In the genomic region with DNA sequence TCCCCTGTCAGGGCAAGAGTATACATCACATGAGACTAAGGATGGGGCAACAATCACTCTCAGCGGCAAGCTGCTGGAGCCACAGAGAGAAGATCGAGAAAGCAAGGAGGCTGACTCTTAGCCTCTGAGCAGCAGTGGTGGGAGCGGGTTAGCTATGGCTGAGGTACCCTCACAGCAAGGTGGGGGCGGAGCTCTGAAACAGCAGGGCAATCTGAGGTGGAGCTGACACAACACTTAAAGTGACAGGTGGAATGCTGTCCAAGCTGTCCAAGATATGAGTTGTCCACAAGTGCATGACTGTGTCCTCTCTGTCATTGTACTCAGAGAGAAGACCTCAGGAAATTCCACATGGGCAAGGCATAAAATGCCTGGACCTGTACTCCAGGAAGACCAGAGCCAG, we compare ENCODE assay signal across 21 mouse cellular contexts. TPM values are rescaled to one million over a fixed set of nuclear protein-coding genes. Genes with fewer than 3 reads are reported as not detected.
A peak's percentile ranks its signal among the peaks of the same experiment; 100 is the strongest.
DNase-seq lines count a peak whose midpoint lies in the region; ATAC-seq and TF ChIP-seq lines count a peak whose summit lies in the region.
"Had no signal": no experiment of that assay in that cellular context is flagged by ENCODE, and none has a peak within 500 bp of the region (broad histone marks: within the 10 kb centered on the region; RNA-seq: fewer than 3 reads in every experiment).

No protein-coding gene starts in this region.

- 51% methylated on average over 4 of the region's 4 CpGs for WGBS in heart, embryonic 10.5 days
- WGBS in heart, embryonic 14.5 days, result 31% methylated on average over 4 of the region's 4 CpGs
- 88% methylated on average over 4 of the region's 4 CpGs for WGBS in midbrain, postnatal 0 days

- no peaks in the 10 kb centered on the region for H3K27me3 ChIP-seq in heart, embryonic 10.5 days (ENCODE audit: insufficient read depth, poor library complexity, severe bottlenecking)
- H3K27me3 ChIP-seq in heart, embryonic 14.5 days (ENCODE audit: control insufficient read depth, insufficient read depth, low read length), result no peaks in the 10 kb centered on the region
- H3K27me3 ChIP-seq in midbrain, postnatal 0 days (ENCODE audit: insufficient read depth, low read length), result no peaks in the 10 kb centered on the region
- H3K27me3 ChIP-seq: hindbrain, embryonic 15.5 days had no signal

- H3K4me3 ChIP-seq in heart, embryonic 10.5 days, result peak overlapping the region; percentile 40
- H3K4me3 ChIP-seq in heart, embryonic 14.5 days (ENCODE audit: control insufficient read depth in 1 of 2, insufficient read depth in 1 of 2, low read depth in 1 of 2, low read length in 2 of 2), result peak overlapping the region; percentile 27 to 44
- no peak overlapping the region for H3K4me3 ChIP-seq in midbrain, postnatal 0 days (ENCODE audit: low read depth, low read length)
- H3K4me3 ChIP-seq: embryonic facial prominence, embryonic 10.5 days; gastrocnemius, adult 2 months; hindbrain, embryonic 15.5 days had no signal

- DNase-seq in heart, adult 11 months, result peak; percentile 93
- DNase-seq in heart, postnatal 36 days, result no peak
- DNase-seq in heart, embryonic 10.5 days (ENCODE audit: low spot score), result peak; percentile 89
- peak; percentile 58 to 64 for DNase-seq in heart, postnatal 10 days
- no peak for DNase-seq in midbrain, postnatal 0 days (ENCODE audit: low spot score)
- no peak for DNase-seq in thymus, postnatal 0 days (ENCODE audit: low spot score)
- DNase-seq in cerebellum, adult 8-10 months, result no peak
- DNase-seq: adrenal gland, adult 8-10 months; B cell, adult 2 months; cerebellum, adult 18-20 months; cerebellum, postnatal 10 days; gastrocnemius, adult 2 months; gastrocnemius, postnatal 25 days; kidney, adult 8-10 months had no signal

- peaks cover 24% of the 10 kb centered on the region; the same call in 1 of the 2 replicates for H3K36me3 ChIP-seq in heart, embryonic 10.5 days
- peaks cover 31% of the 10 kb centered on the region for H3K36me3 ChIP-seq in heart, embryonic 14.5 days (ENCODE audit: control insufficient read depth, insufficient read depth, low read length)
- H3K36me3 ChIP-seq in midbrain, postnatal 0 days (ENCODE audit: insufficient read depth, low read length), result peaks cover 19% of the 10 kb centered on the region; the same call in 1 of the 2 replicates
- H3K36me3 ChIP-seq: embryonic facial prominence, embryonic 10.5 days had no signal

- no peak for TF ChIP-seq CTCF in midbrain, postnatal 0 days (IDR thresholded peaks at IDR 0.05)

- peaks cover 40% of the 10 kb centered on the region for H3K4me1 ChIP-seq in heart, embryonic 10.5 days
- H3K4me1 ChIP-seq in heart, embryonic 14.5 days (ENCODE audit: control insufficient read depth in 2 of 2, insufficient read depth in 2 of 2, low read length in 2 of 2), result peaks cover 28 to 35% of the 10 kb centered on the region in 2 experiments
- H3K4me1 ChIP-seq in midbrain, postnatal 0 days (ENCODE audit: insufficient read depth, low read length), result no peaks in the 10 kb centered on the region
- H3K4me1 ChIP-seq: embryonic facial prominence, embryonic 10.5 days; hindbrain, embryonic 15.5 days had no signal

- H3K9me3 ChIP-seq in heart, embryonic 10.5 days, result no peaks in the 10 kb centered on the region
- H3K9me3 ChIP-seq in heart, embryonic 14.5 days (ENCODE audit: control insufficient read depth, low read length), result no peaks in the 10 kb centered on the region
- no peaks in the 10 kb centered on the region for H3K9me3 ChIP-seq in midbrain, postnatal 0 days (ENCODE audit: low read length)
- H3K9me3 ChIP-seq: embryonic facial prominence, embryonic 10.5 days; G1E; hindbrain, embryonic 15.5 days had no signal

- intact Hi-C loops in heart, postnatal 36 days (cut with DNase I), result no loop called here
- intact Hi-C loops in heart, postnatal 10 days (cut with DNase I), result no loop called here

- peak overlapping the region; percentile 44; the same call in 1 of the 2 replicates for H3K9ac ChIP-seq in heart, embryonic 14.5 days (ENCODE audit: low read length)
- H3K9ac ChIP-seq in midbrain, postnatal 0 days (replicated peaks; ENCODE audit: low read length, poor library complexity, severe bottlenecking), result no peak overlapping the region
- H3K9ac ChIP-seq: hindbrain, embryonic 15.5 days had no signal

- H3K27ac ChIP-seq in heart, embryonic 10.5 days, result peak overlapping the region; percentile 79
- H3K27ac ChIP-seq in heart, embryonic 14.5 days (replicated peaks in 1 of 2; ENCODE audit: control insufficient read depth in 1 of 2, insufficient read depth in 1 of 2, low read depth in 2 of 2, low read length in 2 of 2), result peak overlapping the region; percentile 77 to 78
- H3K27ac ChIP-seq in midbrain, postnatal 0 days (ENCODE audit: low read depth, low read length), result no peak overlapping the region
- H3K27ac ChIP-seq: embryonic facial prominence, embryonic 10.5 days; gastrocnemius, adult 2 months; hindbrain, embryonic 15.5 days had no signal

- H3K4me2 ChIP-seq in heart, embryonic 14.5 days (ENCODE audit: low read length), result peak overlapping the region; percentile 47
- no peak overlapping the region for H3K4me2 ChIP-seq in midbrain, postnatal 0 days (ENCODE audit: low read depth, low read length, poor library complexity, severe bottlenecking)
- H3K4me2 ChIP-seq: hindbrain, embryonic 15.5 days had no signal

- ATAC-seq in heart, embryonic 14.5 days (ENCODE audit: insufficient number of reproducible peaks, insufficient read depth, low FRiP score, low read depth), result peak; percentile 72; the same call in 1 of the 2 replicates
- ATAC-seq in midbrain, postnatal 0 days (ENCODE audit: low FRiP score), result no peak
- ATAC-seq: CD4-positive, CD25-positive, alpha-beta regulatory T cell, adult 4 months; forebrain, embryonic 14.5 days; intestine, postnatal 0 days had no signal

RNA-seq across cellular contexts. Expression of gene Fam161b, which starts 20.7 kb away (rescaled TPM):
- total RNA-seq in heart, postnatal 36 days (2021), result 10 to 100 TPM in 1 of 2 experiments, 1 to 10 TPM in 1; 8.5 to 10.3 TPM
- polyA plus RNA-seq in heart, embryonic 10.5 days (2016; fragmentation: Nextera tagmentation; extraction: Ambion mirVana), result 4.4 and 4.7 TPM in 2 replicates
- polyA plus RNA-seq in heart, embryonic 14.5 days (2014; fragmentation: Nextera tagmentation; extraction: Ambion mirVana), result 5.3 and 6.3 TPM in 2 replicates
- total RNA-seq in heart, postnatal 10 days (2021), result 1 to 10 TPM; 5.7 to 6.1 TPM
- 10.4 and 12.5 TPM in 2 replicates for total RNA-seq in midbrain, postnatal 0 days (2014; rRNA removed)
- polyA plus RNA-seq in midbrain, postnatal 0 days (2015; fragmentation: Nextera tagmentation; extraction: Ambion mirVana), result 11.4 and 14.1 TPM in 2 replicates
- polyA plus RNA-seq in thymus, postnatal 0 days (2015; fragmentation: Nextera tagmentation; extraction: Ambion mirVana), result 1.1 and 1.2 TPM in 2 replicates

RNA-seq across cellular contexts. Expression of gene Coq6, which starts 20.9 kb away (rescaled TPM):
- 100 to 1,000 TPM; 105 to 114 TPM for total RNA-seq in heart, postnatal 36 days (2021)
- polyA plus RNA-seq in heart, embryonic 10.5 days (2016; fragmentation: Nextera tagmentation; extraction: Ambion mirVana), result 53.7 and 74.2 TPM in 2 replicates
- polyA plus RNA-seq in heart, embryonic 14.5 days (2014; fragmentation: Nextera tagmentation; extraction: Ambion mirVana), result 80.0 and 80.7 TPM in 2 replicates
- 10 to 100 TPM; 89.2 to 93.1 TPM for total RNA-seq in heart, postnatal 10 days (2021)
- total RNA-seq in midbrain, postnatal 0 days (2014; rRNA removed), result 56.6 and 60.9 TPM in 2 replicates
- polyA plus RNA-seq in midbrain, postnatal 0 days (2015; fragmentation: Nextera tagmentation; extraction: Ambion mirVana), result 40.6 and 41.6 TPM in 2 replicates
- polyA plus RNA-seq in thymus, postnatal 0 days (2015; fragmentation: Nextera tagmentation; extraction: Ambion mirVana), result 30.3 and 36.6 TPM in 2 replicates

RNA-seq across cellular contexts. Expression of gene Entpd5, which starts 26.5 kb away (rescaled TPM):
- total RNA-seq in heart, postnatal 36 days (2021), result 10 to 100 TPM; 61.6 to 68.2 TPM
- 20.0 and 23.4 TPM in 2 replicates for polyA plus RNA-seq in heart, embryonic 10.5 days (2016; fragmentation: Nextera tagmentation; extraction: Ambion mirVana)
- 33.2 and 37.9 TPM in 2 replicates for polyA plus RNA-seq in heart, embryonic 14.5 days (2014; fragmentation: Nextera tagmentation; extraction: Ambion mirVana)
- 10 to 100 TPM; 50.0 to 58.4 TPM for total RNA-seq in heart, postnatal 10 days (2021)
- 15.6 and 15.9 TPM in 2 replicates for total RNA-seq in midbrain, postnatal 0 days (2014; rRNA removed)
- 12.4 and 14.1 TPM in 2 replicates for polyA plus RNA-seq in midbrain, postnatal 0 days (2015; fragmentation: Nextera tagmentation; extraction: Ambion mirVana)
- polyA plus RNA-seq in thymus, postnatal 0 days (2015; fragmentation: Nextera tagmentation; extraction: Ambion mirVana), result 50.0 and 52.7 TPM in 2 replicates

RNA-seq across cellular contexts. Expression of gene Bbof1, which starts 26.5 kb away (rescaled TPM):
- total RNA-seq in heart, postnatal 36 days (2021), result 1 to 10 TPM; 1.2 TPM
- 0.57 and 1.1 TPM in 2 replicates for polyA plus RNA-seq in heart, embryonic 10.5 days (2016; fragmentation: Nextera tagmentation; extraction: Ambion mirVana)
- 1.7 and 1.8 TPM in 2 replicates for polyA plus RNA-seq in heart, embryonic 14.5 days (2014; fragmentation: Nextera tagmentation; extraction: Ambion mirVana)
- total RNA-seq in heart, postnatal 10 days (2021), result 1 to 10 TPM; 1.9 TPM
- 1.3 and 2.1 TPM in 2 replicates for total RNA-seq in midbrain, postnatal 0 days (2014; rRNA removed)
- 2.4 and 3.2 TPM in 2 replicates for polyA plus RNA-seq in midbrain, postnatal 0 days (2015; fragmentation: Nextera tagmentation; extraction: Ambion mirVana)
- polyA plus RNA-seq in thymus, postnatal 0 days (2015; fragmentation: Nextera tagmentation; extraction: Ambion mirVana), result 1.7 and 2.8 TPM in 2 replicates

RNA-seq across cellular contexts. Expression of gene Rnf113a2, which starts 34.6 kb away (rescaled TPM):
- 10 to 100 TPM; 11.7 to 12.1 TPM for total RNA-seq in heart, postnatal 36 days (2021)
- 20.0 and 22.0 TPM in 2 replicates for polyA plus RNA-seq in heart, embryonic 10.5 days (2016; fragmentation: Nextera tagmentation; extraction: Ambion mirVana)
- polyA plus RNA-seq in heart, embryonic 14.5 days (2014; fragmentation: Nextera tagmentation; extraction: Ambion mirVana), result 19.1 and 20.3 TPM in 2 replicates
- total RNA-seq in heart, postnatal 10 days (2021), result 10 to 100 TPM; 10.7 TPM
- 8.8 and 11.7 TPM in 2 replicates for total RNA-seq in midbrain, postnatal 0 days (2014; rRNA removed)
- polyA plus RNA-seq in midbrain, postnatal 0 days (2015; fragmentation: Nextera tagmentation; extraction: Ambion mirVana), result 18.4 and 19.1 TPM in 2 replicates
- polyA plus RNA-seq in thymus, postnatal 0 days (2015; fragmentation: Nextera tagmentation; extraction: Ambion mirVana), result 48.7 and 48.9 TPM in 2 replicates

Comparison
In these comparisons a context has a peak if more than half of its experiments do, and no peak if none do; other contexts are left out.
1. DNase-seq: peak in heart, adult 11 months (single experiment), heart, embryonic 10.5 days (single experiment) and heart, postnatal 10 days (2 of 2); none in heart, postnatal 36 days (0 of 2), midbrain, postnatal 0 days (single experiment), thymus, postnatal 0 days (single experiment) and cerebellum, adult 8-10 months (single experiment).